ENCODE assay signal across 7 mouse cellular contexts in the genomic region with DNA sequence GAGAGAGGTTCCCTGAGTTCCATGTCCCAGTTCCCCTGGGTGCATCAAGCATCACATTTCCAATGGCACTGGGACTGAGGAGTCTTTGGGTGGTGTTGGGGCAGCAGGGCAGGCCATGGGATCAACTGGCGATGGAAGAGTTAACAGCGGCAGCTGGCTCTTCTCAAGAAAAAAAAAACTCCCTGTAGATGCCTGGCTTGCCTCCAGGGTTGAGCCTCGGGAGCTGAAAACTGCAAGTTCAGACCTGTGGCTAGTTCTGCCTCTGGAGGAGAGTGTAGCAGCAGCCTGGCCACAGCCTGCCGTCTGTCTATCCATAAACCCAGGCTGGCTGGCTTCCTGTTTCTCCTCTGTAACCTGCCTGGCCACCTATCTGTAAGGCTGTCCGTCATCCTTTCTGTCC. TPM values are rescaled to one million over a fixed set of nuclear protein-coding genes. Genes with fewer than 3 reads are reported as not detected.
DNase-seq lines count a peak whose midpoint lies in the region; ATAC-seq and TF ChIP-seq lines count a peak whose summit lies in the region.

A gene (plus strand): TSS at position 212 of the 400 bp plus-strand sequence.

- peak within 1 kb of the TSS; percentile 17; the same call in 1 of the 2 replicates for H3K4me2 ChIP-seq in embryonic facial prominence, embryonic 15.5 days (replicated peaks)
- peak within 1 kb of the TSS; percentile 43 for H3K4me2 ChIP-seq in myocyte (ENCODE audit: low read depth)

- no peaks in the 10 kb centered on the region for H3K9me3 ChIP-seq in embryonic facial prominence, embryonic 15.5 days (replicated peaks)

- intact Hi-C loops in heart, postnatal 14 days (cut with DNase I): loop anchor here (5.0 kb wide), 3 partner anchors 248 to 363 kb away; a partner anchor contains a TSS

- no peak for TF ChIP-seq POLR2A in myocyte (IDR thresholded peaks at IDR 0.05; ENCODE audit: insufficient read length, low read depth)

- peaks cover 24% of the 10 kb centered on the region for H3K4me1 ChIP-seq in embryonic facial prominence, embryonic 15.5 days

- ATAC-seq in embryonic facial prominence, embryonic 15.5 days (ENCODE audit: insufficient number of reproducible peaks, low FRiP score, low TSS enrichment, low read depth): no peak

- no peak within 1 kb of the TSS for H3K9ac ChIP-seq in embryonic facial prominence, embryonic 15.5 days

- H3K79me2 ChIP-seq in myocyte (ENCODE audit: control insufficient read depth, insufficient read depth): no peaks in the 10 kb centered on the region

- 13% methylated on average over 5 of the region's 5 CpGs for WGBS in embryonic facial prominence, embryonic 15.5 days

- H3K27me3 ChIP-seq in embryonic facial prominence, embryonic 15.5 days: no peaks in the 10 kb centered on the region; the same call in 1 of the 2 replicates
- H3K27me3 ChIP-seq in myocyte (ENCODE audit: control insufficient read depth, insufficient read depth, insufficient read length): peaks cover 15% of the 10 kb centered on the region

- H3ac ChIP-seq in myocyte (ENCODE audit: control insufficient read depth, insufficient read length): no peak within 1 kb of the TSS

- H3K27ac ChIP-seq in embryonic facial prominence, embryonic 15.5 days (replicated peaks): no peak within 1 kb of the TSS; the same call in 1 of the 2 replicates

- DNase-seq in urinary bladder, adult 18-20 months (ENCODE audit: low spot score in 2 of 2): peak; percentile 53 to 76
- DNase-seq in urinary bladder, postnatal 10 days (ENCODE audit: low spot score): no peak
- DNase-seq in heart, postnatal 14 days: peak; percentile 72 to 77
- peak; percentile 76 to 88 for DNase-seq in kidney, postnatal 4 days
- DNase-seq in c-Kit-positive CD71-positive TER-119-positive erythroid progenitor cells, embryonic 14.5 days (ENCODE audit: low spot score): no peak

- no peak within 1 kb of the TSS; the same call in 1 of the 2 replicates for H3K4me3 ChIP-seq in embryonic facial prominence, embryonic 15.5 days (replicated peaks)
- H3K4me3 ChIP-seq in myocyte: no peak within 1 kb of the TSS

- no peaks in the 10 kb centered on the region for H3K36me3 ChIP-seq in embryonic facial prominence, embryonic 15.5 days
- H3K36me3 ChIP-seq in myocyte (ENCODE audit: control insufficient read depth, insufficient read depth): no peaks in the 10 kb centered on the region

TF ChIP-seq in myocyte, 11 proteins besides CTCF, POLR2A, EP300 and RAD21:
- TF ChIP-seq E2F4 (IDR thresholded peaks at IDR 0.05; ENCODE audit: insufficient read depth) (no peak), MYOD1 (IDR thresholded peaks at IDR 0.05; ENCODE audit: control insufficient read depth in 1 of 3, insufficient read length in 2 of 3, low read depth in 2 of 3) (no peak), POLR2AphosphoS2 (IDR thresholded peaks at IDR 0.05; ENCODE audit: insufficient read length, low read depth) (no peak), SRF (IDR thresholded peaks at IDR 0.05; ENCODE audit: control insufficient read depth, insufficient read length, low read depth) (no peak), REST (IDR thresholded peaks at IDR 0.05; ENCODE audit: insufficient read depth, insufficient read length) (no peak), USF1 (IDR thresholded peaks at IDR 0.05; ENCODE audit: low read depth) (no peak), MYOG (IDR thresholded peaks at IDR 0.05; ENCODE audit: control insufficient read depth in 1 of 3, insufficient read depth in 1 of 3, insufficient read length in 2 of 3, low read depth in 2 of 3) (no peak), CEBPB (IDR thresholded peaks at IDR 0.05; ENCODE audit: insufficient read depth, poor library complexity, severe bottlenecking) (no peak), TCF12 (IDR thresholded peaks at IDR 0.05; ENCODE audit: insufficient read depth, poor library complexity, severe bottlenecking) (no peak), TCF3 (IDR thresholded peaks at IDR 0.05; ENCODE audit: insufficient read length, low read depth) (no peak), MAX (IDR thresholded peaks at IDR 0.05; ENCODE audit: low read depth) (no peak)

RNA-seq across cellular contexts. Expression of the gene that starts here (rescaled TPM):
- polyA plus RNA-seq in embryonic facial prominence, embryonic 15.5 days (2015; fragmentation: Nextera tagmentation; extraction: Ambion mirVana): 2.8 and 3.2 TPM in 2 replicates
- 10 to 100 TPM in 1 of 2 experiments, 1 to 10 TPM in 1; 8.3 to 10.7 TPM for total RNA-seq in heart, postnatal 14 days (2021)
- 0.22 TPM for polyA plus RNA-seq in myocyte (2012; fragmentation: generic; extraction: Trizol)

Comparison
In these comparisons a context has a peak if more than half of its experiments do, and no peak if none do; other contexts are left out.
1. DNase-seq: peak in urinary bladder, adult 18-20 months (2 of 2), heart, postnatal 14 days (2 of 2) and kidney, postnatal 4 days (2 of 2); none in urinary bladder, postnatal 10 days (single experiment) and c-Kit-positive CD71-positive TER-119-positive erythroid progenitor cells, embryonic 14.5 days (single experiment).